Mouse (Mus musculus): ENCODE measurements around the gene Hist2h2aa1. TPM values are rescaled to one million over a fixed set of nuclear protein-coding genes. Genes with fewer than 3 reads are reported as not detected.

Hist2h2aa1 gene
- polyA plus RNA-seq, 1 experiment, result not detected

- no peak overlapping the region for H3K4me2 ChIP-seq (ENCODE audit: low read depth)
- H3K79me2 ChIP-seq (ENCODE audit: control insufficient read depth, insufficient read depth), result no peaks in the 10 kb centered on the region
- no peaks in the 10 kb centered on the region for H3K36me3 ChIP-seq (ENCODE audit: control insufficient read depth, insufficient read depth)
- H3ac ChIP-seq (ENCODE audit: control insufficient read depth, insufficient read length), result no peak overlapping the region
- H3K27me3 ChIP-seq (ENCODE audit: control insufficient read depth, insufficient read depth, insufficient read length), result no peaks in the 10 kb centered on the region
- H3K4me3 ChIP-seq, result no peak overlapping the region
- TF ChIP-seq CEBPB (IDR thresholded peaks at IDR 0.05; ENCODE audit: insufficient read depth, poor library complexity, severe bottlenecking) (no peak), POLR2A (IDR thresholded peaks at IDR 0.05; ENCODE audit: insufficient read length, low read depth) (no peak)
These were observed 48.1 kb downstream of the Hist2h2aa1 start for GRCm38 (mm10) chr3:96293368-96293767.

- H3K27me3 ChIP-seq (ENCODE audit: control insufficient read depth, insufficient read depth, insufficient read length), result no peaks in the 10 kb centered on the region
- TF ChIP-seq CEBPB (IDR thresholded peaks at IDR 0.05; ENCODE audit: insufficient read depth, poor library complexity, severe bottlenecking), result no peak
- TF ChIP-seq E2F4 (IDR thresholded peaks at IDR 0.05; ENCODE audit: insufficient read depth), result no peak
- TF ChIP-seq TCF3 (IDR thresholded peaks at IDR 0.05; ENCODE audit: insufficient read length, low read depth), result no peak
- TF ChIP-seq REST (IDR thresholded peaks at IDR 0.05; ENCODE audit: insufficient read depth, insufficient read length), result no peak
- TF ChIP-seq MYOD1 (IDR thresholded peaks at IDR 0.05; ENCODE audit: control insufficient read depth in 1 of 3, insufficient read length in 2 of 3, low read depth in 2 of 3), result no peak
- H3K4me3 ChIP-seq, result no peak within 1 kb of the TSS
- no peak within 1 kb of the TSS for H3K4me2 ChIP-seq (ENCODE audit: low read depth)
- H3K79me2 ChIP-seq (ENCODE audit: control insufficient read depth, insufficient read depth), result no peaks in the 10 kb centered on the region
- H3ac ChIP-seq (ENCODE audit: control insufficient read depth, insufficient read length), result no peak within 1 kb of the TSS
- no peaks in the 10 kb centered on the region for H3K36me3 ChIP-seq (ENCODE audit: control insufficient read depth, insufficient read depth)
These were observed 48.5 kb downstream of the Hist2h2aa1 start, which contains the start of gene Fcgr1 for GRCm38 (mm10) chr3:96293787-96294186. Gene Fcgr1 (minus strand): TSS chr3:96293969.

Other genes with a start within 250 kb of the Hist2h2aa1 start
- 107 TPM for gene Plekho1, start 249.5 kb upstream of the Hist2h2aa1 start, polyA plus RNA-seq (2012; fragmentation: generic; extraction: Trizol)
- gene Vps45, start 187.0 kb upstream of the Hist2h2aa1 start, polyA plus RNA-seq (2012; fragmentation: generic; extraction: Trizol), result 22.0 TPM
- 16.4 TPM for gene Otud7b, start 141.0 kb upstream of the Hist2h2aa1 start, polyA plus RNA-seq (2012; fragmentation: generic; extraction: Trizol)
- 4.6 TPM for gene Mtmr11, start 83.5 kb upstream of the Hist2h2aa1 start, polyA plus RNA-seq (2012; fragmentation: generic; extraction: Trizol)
- gene Sf3b4, start 73.2 kb upstream of the Hist2h2aa1 start, polyA plus RNA-seq (2012; fragmentation: generic; extraction: Trizol), result 77.5 TPM
- gene Sv2a, start 64.3 kb upstream of the Hist2h2aa1 start, polyA plus RNA-seq (2012; fragmentation: generic; extraction: Trizol), result 0.28 TPM
- 88.0 TPM for gene Bola1, start 25.8 kb upstream of the Hist2h2aa1 start, polyA plus RNA-seq (2012; fragmentation: generic; extraction: Trizol)
- gene Hist2h2ab, start 25.6 kb upstream of the Hist2h2aa1 start, polyA plus RNA-seq (2012; fragmentation: generic; extraction: Trizol), result not detected
- gene Hist2h2ac, start 24.6 kb upstream of the Hist2h2aa1 start, polyA plus RNA-seq (2012; fragmentation: generic; extraction: Trizol), result 1.3 TPM
- 2.2 TPM for gene Hist2h2be, start 24.4 kb upstream of the Hist2h2aa1 start, polyA plus RNA-seq (2012; fragmentation: generic; extraction: Trizol)
- gene Hist2h3c2, start 6.4 kb upstream of the Hist2h2aa1 start, polyA plus RNA-seq (2012; fragmentation: generic; extraction: Trizol), result 22.7 TPM
- gene Hist2h2aa2, start 5.2 kb upstream of the Hist2h2aa1 start, polyA plus RNA-seq (2012; fragmentation: generic; extraction: Trizol), result 103 TPM
- gene Hist2h3c1, start 1.2 kb downstream of the Hist2h2aa1 start, polyA plus RNA-seq (2012; fragmentation: generic; extraction: Trizol), result not detected
- gene Hist2h4, start 17.8 kb downstream of the Hist2h2aa1 start, polyA plus RNA-seq (2012; fragmentation: generic; extraction: Trizol), result 1.1 TPM
- gene Hist2h3b, start 23.2 kb downstream of the Hist2h2aa1 start, polyA plus RNA-seq (2012; fragmentation: generic; extraction: Trizol), result 1.1 TPM
- 3.7 TPM for gene Hist2h2bb, start 24.3 kb downstream of the Hist2h2aa1 start, polyA plus RNA-seq (2012; fragmentation: generic; extraction: Trizol)
- gene Fcgr1, start 48.5 kb downstream of the Hist2h2aa1 start, polyA plus RNA-seq (2012; fragmentation: generic; extraction: Trizol), result 0.05 TPM
- gene BC107364, start 206.8 kb downstream of the Hist2h2aa1 start, polyA plus RNA-seq (2012; fragmentation: generic; extraction: Trizol), result not detected

Data from myocyte (in vitro differentiated cells).